Mouse (Mus musculus) left cerebral cortex, postnatal 14 days (tissue): ENCODE measurements around the gene Tmco5. TPM values are rescaled to one million over a fixed set of nuclear protein-coding genes. Genes with fewer than 3 reads are reported as not detected.
"Not testable (repeated sequence)": the region's sequence is repeated elsewhere in the genome, so short reads cannot be mapped to it uniquely, and the experiment has no call there.

ENCODE experiments used
- DNase-seq, 2 experiments: peaks; one replicate each; pipeline ENCODE4 v3.0.0; 2021 to 2022; ENCODE audit warnings: low spot score in 2 of 2, mixed read lengths in 1 of 2
- intact Hi-C: fragments of 180-260 bp; cut with DNase I; formaldehyde crosslinking; loops from one replicate; pipeline ENCODE4 v1.15.1; 2025
- total RNA-seq, 2 experiments: library from RNA; stranded (reverse); gene quantifications; 2 replicates each; pipeline ENCODE4 v1.2.3; 2021

The Tmco5 gene
- total RNA-seq, 2 experiments from 2014 or later, result 3.0 to 4.4 TPM

DNA sequence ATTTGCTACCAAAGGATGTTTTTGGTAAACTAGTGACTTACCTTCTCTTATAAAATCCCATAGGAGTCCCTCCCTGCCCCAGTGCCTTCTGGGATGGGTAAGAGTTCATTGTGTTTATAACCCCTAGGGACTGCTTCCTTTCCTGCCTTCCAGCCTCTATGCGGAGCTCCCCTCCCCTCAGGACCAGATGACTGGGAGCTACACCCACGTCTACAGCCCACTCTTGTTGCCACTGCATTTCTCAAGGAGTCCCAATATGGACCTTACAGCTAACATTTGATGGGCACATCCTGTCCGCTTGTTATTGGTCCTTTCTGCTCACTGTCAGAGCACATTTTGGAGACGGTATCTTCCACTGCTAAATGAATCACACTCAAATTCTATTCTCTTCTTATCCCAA is 36.1 kb downstream of the Tmco5 start:
- intact Hi-C loops, result loop anchor here (2.0 to 5.0 kb wide), 2 partner anchors 48 to 103 kb away; no protein-coding TSS in a partner anchor
- no peak for DNase-seq

- intact Hi-C loops, result no loop called here
- no peak for DNase-seq
Observed at GRCm38 (mm10) chr2:116918598-116918997, 40.1 kb downstream of the Tmco5 start.

DNA sequence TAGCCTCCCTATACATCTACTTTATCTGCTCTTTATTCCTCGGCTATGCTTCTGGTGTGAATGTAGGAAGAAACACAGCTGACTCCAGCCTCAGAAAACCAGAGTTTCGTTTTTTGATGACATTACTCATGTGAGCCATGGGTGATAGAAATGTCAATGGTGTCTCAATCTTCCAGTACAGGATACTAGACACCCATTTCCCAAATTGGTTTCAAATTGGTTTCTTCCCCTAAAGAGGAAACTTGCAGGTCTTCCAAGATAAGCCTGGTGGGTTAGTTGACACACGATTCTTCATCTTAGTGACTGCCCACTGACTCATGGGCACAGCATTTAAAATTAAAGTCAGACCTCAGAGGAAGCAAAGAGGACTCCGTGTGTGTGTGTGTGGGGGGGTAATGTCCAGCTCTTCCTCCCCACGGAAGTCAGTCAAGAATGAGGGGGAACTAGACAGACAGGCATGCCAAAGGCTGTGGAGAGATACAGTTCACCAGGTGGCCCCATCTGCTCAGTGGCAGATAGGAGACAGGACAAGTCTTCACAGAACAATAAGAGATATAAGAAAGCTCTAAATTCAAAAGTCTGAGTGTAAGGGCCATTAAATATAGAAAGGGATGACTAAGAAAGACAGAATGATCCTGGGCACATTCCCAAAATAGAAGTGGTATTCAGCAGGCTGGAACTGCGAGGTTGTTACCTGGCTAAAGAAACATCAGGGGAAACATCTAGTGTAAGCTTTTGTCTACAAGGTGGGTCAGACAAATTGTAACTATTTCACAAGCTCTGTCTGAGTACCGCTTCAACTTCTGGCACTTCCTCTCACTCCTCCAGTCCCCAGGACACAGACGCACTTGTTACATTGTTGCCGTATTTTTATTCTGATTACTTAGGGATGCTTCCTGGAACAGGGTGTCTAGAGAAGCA is 44.3 kb downstream of the Tmco5 start:
- intact Hi-C loops, result no loop called here
- no peak for DNase-seq

DNA sequence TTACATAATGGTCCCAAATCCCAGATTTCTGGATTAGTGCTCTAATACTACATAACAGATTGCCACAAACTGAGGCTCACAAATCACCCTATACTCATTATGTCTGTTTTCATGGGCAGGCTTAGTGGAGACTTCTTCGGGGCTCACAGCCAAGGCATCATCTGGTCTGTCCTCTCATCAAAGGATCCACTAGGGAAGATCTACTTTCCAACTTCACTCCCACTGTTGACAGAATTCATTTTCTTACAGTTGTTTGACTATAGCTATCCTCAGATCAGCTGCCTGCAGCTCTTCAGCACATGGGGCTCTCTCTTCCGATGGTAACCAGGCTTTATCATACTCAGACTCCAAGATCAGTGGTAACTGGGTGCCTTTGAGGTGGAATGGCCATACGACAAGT is 45.2 kb downstream of the Tmco5 start:
- intact Hi-C loops, result no loop called here
- DNase-seq, result no peak

DNA sequence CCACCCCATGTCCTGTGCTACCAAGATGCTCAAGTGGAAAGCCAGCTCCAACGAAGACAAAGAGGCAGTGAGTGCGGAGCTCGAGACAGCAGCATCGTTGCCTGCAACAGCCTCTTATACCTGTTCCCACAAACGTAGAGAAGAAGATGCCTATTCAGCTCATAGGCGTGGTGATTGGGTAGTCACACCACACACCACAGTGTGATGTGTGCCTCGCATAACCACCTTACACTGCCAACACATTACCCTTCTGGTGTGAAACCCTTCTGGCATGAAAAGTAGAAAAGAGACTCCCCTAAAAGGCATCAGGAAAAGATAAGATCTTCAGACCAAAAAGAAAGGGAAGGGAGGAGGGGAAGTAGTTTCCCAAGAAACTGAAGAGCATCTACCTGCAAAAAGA is 45.8 kb downstream of the Tmco5 start:
- no peak for DNase-seq
- intact Hi-C loops, result no loop called here

DNA sequence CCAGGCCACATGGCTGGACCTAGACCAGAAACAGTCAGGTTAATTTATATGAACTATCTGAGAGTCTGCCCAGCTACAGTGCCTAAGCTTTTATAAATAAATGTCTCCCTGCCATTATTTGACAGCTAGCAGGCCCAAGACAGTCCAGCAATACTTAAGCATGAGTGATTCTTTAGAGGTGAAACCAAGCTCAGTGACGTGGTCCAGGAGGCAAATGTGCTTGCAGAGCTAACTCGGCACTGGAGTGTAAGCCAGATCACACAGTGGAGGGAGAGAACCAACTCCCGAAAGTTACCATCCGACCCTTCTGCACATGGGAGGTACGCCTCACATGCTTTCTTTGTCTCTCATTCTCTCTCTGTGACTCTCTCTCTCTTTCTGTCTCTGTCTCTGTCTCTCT is 46.7 kb downstream of the Tmco5 start:
- intact Hi-C loops, result no loop called here
- DNase-seq, result no peak

DNA sequence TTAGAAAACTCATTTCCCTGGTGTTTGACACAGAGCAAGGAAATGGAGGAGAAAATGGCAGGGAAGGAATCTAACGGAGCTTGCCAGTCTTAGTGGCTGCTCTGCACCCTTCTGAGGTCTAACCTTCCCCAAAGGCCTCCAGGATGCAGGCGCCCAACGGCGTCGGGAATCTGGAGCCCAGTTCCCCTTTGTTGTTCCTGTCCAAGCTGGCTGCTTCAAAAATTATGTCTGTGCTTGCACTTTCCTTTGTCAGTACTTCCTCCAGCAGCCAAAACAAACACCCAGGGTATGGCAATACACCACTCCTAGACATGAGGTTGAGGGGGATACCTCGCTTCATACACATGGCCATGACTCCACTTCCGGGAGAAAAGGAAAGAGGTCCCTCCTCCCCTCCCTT is 53.7 kb downstream of the Tmco5 start:
- DNase-seq, result no peak
- intact Hi-C loops, result no loop called here

DNA sequence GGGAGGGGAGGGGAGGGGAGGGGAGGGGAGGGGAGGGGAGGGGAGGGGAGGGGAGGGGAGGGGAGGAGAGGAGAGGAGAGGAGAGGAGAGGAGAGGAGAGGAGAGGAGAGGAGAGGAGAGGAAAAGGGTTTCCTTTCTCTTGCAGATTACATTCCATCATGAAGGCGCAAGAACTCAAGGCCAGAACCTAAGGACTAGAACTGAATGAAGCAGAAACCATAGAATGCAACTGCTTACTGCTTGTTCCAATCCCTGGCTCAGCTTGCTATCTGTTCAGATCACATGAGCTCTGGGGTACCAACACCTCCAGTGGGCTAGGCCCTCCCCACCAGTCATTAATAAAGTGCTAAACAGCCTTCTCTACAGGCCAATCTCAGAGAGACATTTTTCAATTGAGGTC is 55.7 kb downstream of the Tmco5 start:
- DNase-seq, intact Hi-C loops: not testable (repeated sequence)

DNA sequence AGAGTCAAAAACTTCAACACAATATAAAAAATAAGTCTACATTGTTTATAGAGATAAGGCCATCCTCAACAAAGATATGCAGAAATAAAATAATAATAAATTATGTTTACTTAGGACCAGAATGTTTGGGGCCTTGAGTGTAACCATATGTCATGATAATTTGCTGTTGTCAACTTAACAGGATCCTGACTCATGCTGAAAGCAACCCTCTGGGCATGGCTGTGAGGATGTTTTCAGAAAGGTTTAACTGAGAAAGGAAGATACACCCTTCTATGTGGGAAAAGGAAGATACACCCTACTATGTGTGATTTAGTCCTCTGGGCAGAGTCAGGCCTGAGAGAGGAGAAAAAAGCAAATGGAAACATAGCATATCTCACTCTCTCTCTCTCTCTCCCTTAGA is 56.3 kb downstream of the Tmco5 start:
- intact Hi-C loops, result no loop called here
- no peak for DNase-seq

DNA sequence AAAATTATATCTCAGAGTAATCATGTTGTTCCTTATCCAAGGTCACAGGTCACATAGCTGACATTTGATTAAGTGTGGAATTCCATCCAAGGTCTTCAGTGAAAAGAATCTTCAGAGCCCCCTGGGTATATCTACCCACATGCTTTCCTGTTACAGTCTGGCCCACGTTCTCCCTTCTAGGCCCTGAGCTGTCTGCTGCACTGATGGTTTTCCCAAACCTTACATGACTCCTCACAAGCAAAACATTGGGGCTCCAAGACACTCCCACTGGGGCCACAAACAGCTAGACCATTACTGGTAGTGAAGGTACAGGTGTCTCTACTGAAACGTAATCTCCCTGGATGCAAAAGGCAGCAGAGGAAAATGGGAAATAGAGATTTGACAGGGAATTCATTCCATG is 57.9 kb downstream of the Tmco5 start:
- intact Hi-C loops, result no loop called here
- no peak for DNase-seq

GRCm38 (mm10) chr2:116937166-116937565 is 58.7 kb downstream of the Tmco5 start:
- DNase-seq, result no peak
- intact Hi-C loops, result no loop called here

DNA sequence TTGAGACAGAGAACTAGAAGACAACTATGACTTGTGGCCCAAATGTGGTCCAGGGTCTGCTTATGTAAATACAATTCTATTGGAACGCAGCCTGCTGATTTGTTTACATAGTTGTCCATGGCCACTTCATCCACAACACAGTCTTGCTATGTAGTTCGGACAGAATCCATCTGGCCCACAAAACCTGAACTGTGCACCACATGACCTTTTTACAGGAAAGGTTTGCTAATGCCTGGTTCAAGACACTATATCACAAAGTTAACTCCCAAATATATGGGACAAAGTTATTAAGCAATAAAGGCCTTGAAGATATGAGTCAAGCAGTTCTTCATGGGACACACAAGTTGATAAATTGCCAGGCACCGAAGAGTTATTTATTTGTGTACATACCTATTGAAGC is 63.3 kb downstream of the Tmco5 start:
- intact Hi-C loops, result no loop called here
- DNase-seq, result no peak

Other genes with a start within 250 kb of the Tmco5 start
- gene Spred1, start 242.7 kb downstream of the Tmco5 start, total RNA-seq, result 100 to 1,000 TPM in 1 of 2 experiments, 10 to 100 TPM in 1; 99.6 to 113 TPM